Mouse (Mus musculus) right cerebral cortex, postnatal 10 days (tissue): Measurements from ENCODE around the gene Celf5.

Source experiments
- DNase-seq, 2 experiments: peaks; one replicate each; pipeline ENCODE4 v3.0.0; 2021; ENCODE audit warnings: low spot score in 2 of 2

Gene Celf5

DNA sequence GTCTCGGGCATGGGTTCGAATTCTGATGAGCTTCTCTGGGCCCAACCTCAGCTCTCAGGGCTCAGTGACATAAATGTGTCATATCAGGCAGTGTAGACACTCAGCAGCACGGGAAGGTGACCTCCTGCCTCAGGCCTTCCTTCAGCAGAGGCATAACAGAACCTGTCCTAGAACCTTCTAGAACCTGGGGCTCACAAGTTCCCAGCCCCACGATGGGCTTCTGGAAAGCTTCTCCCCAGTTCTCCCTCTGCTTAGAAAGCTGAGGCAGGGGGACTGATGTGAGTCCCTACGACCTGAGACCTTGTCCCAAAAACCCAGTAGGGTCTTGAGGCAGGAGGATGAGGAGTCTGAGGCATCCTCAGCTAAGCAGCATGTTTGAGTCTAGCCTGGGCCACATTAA lies 67.4 kb downstream of the Celf5 start:
- no peak for DNase-seq

DNA sequence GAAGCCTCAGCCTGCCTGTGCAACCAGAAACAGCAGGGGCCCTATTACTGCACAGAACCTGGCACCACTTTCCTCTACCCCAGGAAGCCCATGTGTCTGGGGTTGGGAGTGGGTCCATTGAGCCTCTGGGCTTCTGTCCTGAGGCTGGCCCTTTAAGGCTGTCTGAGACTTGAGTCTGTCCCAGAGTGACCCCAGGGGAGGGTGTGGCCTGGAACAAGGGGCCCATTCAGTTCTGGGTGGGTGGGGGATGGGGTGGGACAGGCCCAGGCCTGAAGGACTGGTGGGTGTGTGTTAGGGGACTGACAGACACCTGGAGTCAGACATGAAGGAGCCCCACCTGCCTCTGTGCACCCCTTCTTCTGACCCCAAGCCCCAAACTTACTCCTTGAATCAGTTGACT lies 67.8 kb downstream of the Celf5 start:
- peak in 1 of 2 experiments; percentile 71 for DNase-seq

DNA sequence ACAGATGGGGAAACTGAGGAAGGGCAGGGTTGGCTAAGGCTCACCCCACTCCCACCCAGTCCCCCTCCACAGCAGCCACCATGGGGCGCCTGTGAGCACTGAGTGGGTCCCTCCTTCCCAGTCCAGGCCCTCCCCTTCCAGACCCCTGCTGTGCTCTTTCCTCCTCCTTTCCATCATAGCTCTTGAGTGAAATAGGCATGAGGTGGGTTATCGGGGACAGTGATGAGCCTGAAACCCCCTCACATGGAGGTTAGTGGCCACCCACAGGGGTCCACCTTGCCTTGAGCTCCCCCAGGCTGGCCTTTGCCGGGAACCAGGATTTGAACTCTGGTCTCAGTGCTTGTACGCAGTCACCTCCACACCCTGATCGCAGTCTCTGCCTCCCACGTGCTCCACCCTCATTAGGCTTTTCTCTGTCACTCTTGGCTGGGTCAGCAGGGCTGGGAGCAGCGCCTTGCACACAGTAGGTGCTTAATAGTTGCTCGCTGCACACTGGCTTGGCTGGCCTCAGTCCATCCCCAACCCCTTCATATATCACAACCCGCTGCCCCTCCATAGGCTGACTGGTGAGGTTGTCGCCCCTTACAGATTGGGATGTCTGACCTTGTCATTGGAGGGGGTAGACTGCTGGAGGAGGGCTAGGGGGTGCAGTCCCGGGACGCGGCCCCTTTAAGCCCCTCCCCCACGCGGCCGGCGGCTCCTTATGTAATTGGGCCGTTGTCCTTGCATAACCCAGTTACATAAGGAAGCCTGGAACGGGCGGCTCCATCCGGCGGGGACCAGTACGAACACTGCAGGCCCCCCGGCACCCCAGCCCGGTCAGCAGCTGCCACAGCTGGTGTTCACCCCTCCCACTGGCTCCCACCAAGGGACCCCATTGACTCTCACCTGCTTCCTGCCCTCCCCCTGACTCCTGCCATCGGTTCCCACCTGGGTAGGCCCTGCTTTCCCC lies 68.9 kb downstream of the Celf5 start:
- peak; percentile 86 to 88 for DNase-seq

DNA sequence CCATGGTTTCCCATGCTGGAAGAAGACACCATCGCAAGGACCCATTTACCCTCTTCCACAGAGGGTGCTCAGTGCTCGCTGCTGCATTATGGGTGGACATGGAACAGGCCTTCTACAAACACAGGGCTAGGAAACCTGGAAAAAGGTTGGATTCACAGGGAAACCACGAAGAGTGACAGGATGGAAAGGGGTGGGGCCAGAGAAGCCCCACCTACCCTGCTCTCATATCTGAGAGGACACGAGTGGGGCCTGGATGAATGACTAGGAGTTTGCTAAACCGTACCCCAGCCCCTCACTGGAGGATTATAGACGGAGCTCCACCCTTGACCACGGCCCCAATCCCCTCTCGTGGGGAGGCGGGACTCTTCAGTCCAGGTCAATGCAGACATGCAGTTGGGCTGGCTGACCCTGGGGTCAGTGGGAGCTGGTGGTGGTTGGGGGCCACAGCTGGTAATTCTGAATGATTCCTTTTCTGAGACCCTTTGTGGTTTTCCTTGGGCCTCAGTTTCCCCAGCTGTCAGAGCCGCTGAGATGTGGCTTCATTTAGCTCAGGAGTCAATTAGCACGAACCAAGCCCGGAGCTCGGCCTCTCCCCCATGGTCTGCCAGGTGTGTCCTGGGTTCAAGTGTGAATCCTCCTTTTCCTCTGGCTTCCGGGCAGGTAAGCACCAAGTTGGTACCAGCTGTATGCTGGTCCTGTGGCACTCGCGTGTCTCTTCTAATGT lies 69.8 kb downstream of the Celf5 start:
- DNase-seq = no peak

DNA sequence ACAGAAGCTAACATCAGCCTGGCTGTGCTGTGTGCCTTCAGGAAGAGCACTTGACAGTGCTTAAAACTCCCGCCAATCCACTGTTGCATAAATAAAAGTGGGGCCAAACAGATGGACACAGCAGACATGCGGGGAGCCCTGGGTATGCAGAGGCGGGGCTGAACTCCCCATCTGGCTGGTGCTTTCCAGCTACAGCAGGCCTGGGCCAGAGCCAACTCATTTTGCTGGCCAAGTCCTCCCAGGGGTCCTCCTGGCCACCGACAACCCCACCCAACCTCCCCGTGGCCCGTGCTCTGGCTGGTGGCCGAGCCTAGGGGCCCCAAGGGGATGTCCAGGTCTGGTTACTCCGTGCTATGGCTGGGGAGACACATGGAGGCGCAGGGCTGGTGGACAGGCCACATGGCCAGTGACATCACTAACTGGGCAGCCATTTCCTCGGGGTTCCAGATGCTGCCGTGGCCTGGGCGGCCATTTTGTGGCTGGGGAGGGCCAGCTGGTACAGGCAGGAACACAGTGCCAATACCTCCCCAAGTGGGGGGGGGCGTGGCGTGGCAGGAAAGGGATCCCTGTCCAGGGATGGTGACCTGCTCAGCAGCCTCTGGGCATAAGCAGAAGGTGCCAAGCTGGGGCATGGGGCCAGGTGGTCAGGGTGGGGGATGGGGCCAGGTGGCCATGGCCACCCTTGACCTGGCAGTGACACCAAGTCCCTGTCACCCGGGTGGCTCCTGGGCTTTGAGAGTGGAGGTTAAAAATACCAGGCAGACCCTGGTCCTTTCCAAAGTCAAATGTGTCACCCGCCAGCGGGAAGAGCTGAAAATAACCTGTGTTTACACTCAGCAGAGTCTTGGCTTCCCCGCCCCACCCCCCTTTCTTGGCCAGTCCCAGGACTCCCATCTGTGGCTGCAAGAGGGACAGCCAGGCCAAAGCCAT lies 70.8 kb downstream of the Celf5 start:
- DNase-seq = peak; percentile 77 to 81

DNA sequence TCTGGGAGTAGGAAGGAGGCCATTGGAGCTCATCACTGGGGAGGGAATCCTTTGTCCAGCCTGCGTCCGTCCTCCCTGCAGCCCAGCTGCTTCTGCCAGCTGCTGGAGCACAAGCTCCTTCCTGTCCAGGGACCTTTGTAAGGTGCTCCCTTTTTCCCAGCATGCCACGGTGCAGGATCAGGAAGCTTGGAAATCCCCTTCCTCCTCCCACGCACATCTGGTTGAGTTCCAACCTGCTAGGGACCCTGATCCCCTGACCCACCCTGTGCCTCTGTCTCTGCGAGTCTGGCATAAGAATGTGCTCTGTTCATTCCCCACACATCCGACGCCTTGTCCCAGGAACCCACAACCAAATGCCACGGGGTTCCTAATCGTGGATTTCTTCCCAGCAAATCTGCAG lies 71.5 kb downstream of the Celf5 start:
- no peak for DNase-seq

DNA sequence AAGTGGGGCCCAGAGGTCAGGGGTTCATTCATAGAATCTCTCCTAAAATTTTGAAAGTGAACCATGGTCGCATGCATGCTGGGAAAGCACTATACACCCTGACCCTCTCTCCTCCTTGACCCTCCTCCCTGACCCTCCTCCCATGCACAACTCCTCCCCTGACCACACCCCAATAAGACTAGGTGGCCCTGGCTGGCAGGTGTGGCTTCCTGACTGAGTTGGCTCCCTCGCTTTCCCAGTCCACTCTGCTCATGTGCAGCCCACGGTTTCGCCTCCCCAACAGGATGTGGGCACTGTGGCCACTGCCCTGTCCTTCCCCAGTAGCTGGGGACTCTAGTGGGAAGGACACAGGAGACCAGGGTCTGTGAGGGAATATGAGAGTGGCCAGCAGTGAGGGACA lies 72.2 kb downstream of the Celf5 start:
- DNase-seq = no peak

DNA sequence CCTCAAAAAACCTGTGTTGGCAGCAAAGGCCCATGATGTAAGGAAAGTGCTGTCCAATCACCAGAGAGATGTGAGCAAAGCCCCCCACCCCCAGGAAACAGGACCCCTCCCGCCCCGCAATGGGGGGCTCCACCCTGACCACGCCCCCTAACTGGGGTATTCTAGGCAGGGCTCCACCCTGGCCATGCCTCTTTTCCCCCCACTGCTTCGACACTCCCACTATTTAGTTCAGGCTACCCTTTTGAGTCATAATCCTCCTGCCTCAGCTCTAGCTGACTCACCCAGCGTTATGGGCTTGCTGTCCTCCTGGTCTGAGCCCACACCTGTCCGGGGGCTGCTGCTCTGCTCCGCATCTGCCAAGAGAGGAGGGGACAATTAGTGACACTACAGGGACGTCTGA lies 73.2 kb downstream of the Celf5 start:
- DNase-seq = no peak
